Mouse (Mus musculus) liver, embryonic 11.5 days (tissue): ENCODE data around the gene Arid3a. TPM values are rescaled to one million over a fixed set of nuclear protein-coding genes. Genes with fewer than 3 reads are reported as not detected.

Source experiments
- ATAC-seq: fragments of 200-750 bp; cut with Nextera tagmentation; replicated peaks from 2 replicates; pipeline ENCODE4 v1.8.0; 2017; ENCODE audit warnings: moderate number of reproducible peaks, mild to moderate bottlenecking, moderate TSS enrichment, moderate library complexity; ENCODE audit not compliant: low FRiP score
- DNase-seq: peaks from one replicate; pipeline ENCODE4 v3.0.0-alpha.2; 2017; ENCODE audit warnings: low spot score
- H3K27ac ChIP-seq: fragments of 300-500 bp; sonication (generic); 2 replicates; pipeline ENCODE4 v1.5.1; 2014; ENCODE audit warnings: mild to moderate bottlenecking, low read depth, low read length, control low read depth
- H3K27me3 ChIP-seq: fragments of 300-500 bp; sonication (generic); replicated peaks from 2 replicates; pipeline ENCODE4 v1.6.1; 2014; ENCODE audit warnings: low read length, mixed read lengths; ENCODE audit not compliant: control insufficient read depth, insufficient read depth
- H3K36me3 ChIP-seq: fragments of 300-500 bp; sonication (generic); 2 replicates; pipeline ENCODE4 v1.6.1; 2014; ENCODE audit warnings: mild to moderate bottlenecking, low read length, moderate library complexity, mixed read lengths; ENCODE audit not compliant: control insufficient read depth, insufficient read depth
- H3K4me1 ChIP-seq: fragments of 300-500 bp; sonication (generic); replicated peaks from 2 replicates; pipeline ENCODE4 v1.6.1; 2014; ENCODE audit warnings: low read length, mixed read lengths; ENCODE audit not compliant: control insufficient read depth, insufficient read depth
- H3K4me2 ChIP-seq: fragments of 300-500 bp; sonication (generic); 2 replicates; pipeline ENCODE4 v1.6.1; 2014; ENCODE audit warnings: mild to moderate bottlenecking, control low read depth, moderate library complexity
- H3K4me3 ChIP-seq: fragments of 300-500 bp; sonication (generic); 2 replicates; pipeline ENCODE4 v1.5.1; 2014; ENCODE audit warnings: low read depth, low read length, control low read depth
- H3K9ac ChIP-seq: fragments of 300-500 bp; sonication (generic); 2 replicates; pipeline ENCODE4 v1.6.1; 2014; ENCODE audit warnings: low read depth, low read length, control low read depth
- H3K9me3 ChIP-seq: fragments of 300-500 bp; sonication (generic); 2 replicates; pipeline ENCODE4 v1.6.1; 2016; ENCODE audit warnings: low read length, inconsistent platforms, mixed read lengths; ENCODE audit not compliant: control insufficient read depth
- WGBS: fragments of 180-500 bp; shearing (Covaris S2); extraction: QIAGEN DNeasy Blood & Tissue Kit; methylation state at CpG from one replicate; pipeline ENCODE4 v1.1.7; 2014; 5-methylcytosine and 5-hydroxymethylcytosine counted together
- polyA plus RNA-seq: library from polyadenylated mRNA; unstranded; fragments of >200 nt; fragmentation: Nextera tagmentation; extraction: Ambion mirVana; gene quantifications from 2 replicates; pipeline ENCODE4 v1.2.1, GENCODE M21; 2014

Arid3a gene
- polyA plus RNA-seq, 1 experiment from 2014 or later = 12.4 TPM

GRCm38 (mm10) chr10:79986232-79986878 is 59.5 kb downstream of the Arid3a start:
- DNase-seq = no peak
- Histone ChIP-seq H3K36me3 (peaks cover 3% of the 10 kb centered on the region; the same call in 1 of the 2 replicates), H3K4me2 (peak overlapping the region; percentile 93), H3K27me3 (peaks cover 8% of the 10 kb centered on the region), H3K4me1 (peaks cover 59% of the 10 kb centered on the region), H3K9me3 (no peaks in the 10 kb centered on the region), H3K4me3 (peak overlapping the region; percentile 92), H3K9ac (peak overlapping the region; percentile 92), H3K27ac (peak overlapping the region; percentile 98)
- 30% methylated on average over 6 of the region's 6 CpGs for WGBS
- no peak for ATAC-seq

- peak overlapping the region; percentile 1; the same call in 1 of the 2 replicates for H3K4me3 ChIP-seq
- peak overlapping the region; percentile 92; the same call in 1 of the 2 replicates for H3K9ac ChIP-seq
- peak; percentile 84 for DNase-seq
- 2% methylated on average over 11 of the region's 11 CpGs for WGBS
- H3K27ac ChIP-seq = peak overlapping the region; percentile 98
- H3K4me2 ChIP-seq = peak overlapping the region; percentile 93
- peaks cover 53% of the 10 kb centered on the region for H3K4me1 ChIP-seq
- H3K9me3 ChIP-seq = peaks cover 3% of the 10 kb centered on the region
- H3K36me3 ChIP-seq = peaks cover 8% of the 10 kb centered on the region; the same call in 1 of the 2 replicates
- peaks cover 8% of the 10 kb centered on the region for H3K27me3 ChIP-seq
- no peak for ATAC-seq
Observed at GRCm38 (mm10) chr10:79986963-79987362, 60.1 kb downstream of the Arid3a start.

- 12% methylated on average over 27 of the region's 27 CpGs for WGBS
- no peak for DNase-seq
Observed at GRCm38 (mm10) chr10:79987771-79988505, 61.1 kb downstream of the Arid3a start.

GRCm38 (mm10) chr10:79988506-79989271 is 61.8 kb downstream of the Arid3a start, which contains the start of gene Cnn2:
Cnn2 (plus strand) TSS chr10:79988584.
- DNase-seq (no peak), ATAC-seq (no peak)
- Histone ChIP-seq H3K4me2 (peak within 1 kb of the TSS; percentile 93), H3K27ac (peak within 1 kb of the TSS; percentile 98), H3K27me3 (peaks cover 8% of the 10 kb centered on the region), H3K9ac (peak within 1 kb of the TSS; percentile 44), H3K9me3 (peaks cover 3% of the 10 kb centered on the region), H3K4me1 (peaks cover 40% of the 10 kb centered on the region), H3K36me3 (peaks cover 22% of the 10 kb centered on the region), H3K4me3 (peak within 1 kb of the TSS; percentile 60)
- under 1% methylated on average over 59 of the region's 59 CpGs for WGBS

More at GRCm38 (mm10) chr10:79987771-79988505, 61.1 kb downstream of the Arid3a start:
- H3K36me3 ChIP-seq = peaks cover 16% of the 10 kb centered on the region
- ATAC-seq = no peak
- peak overlapping the region; percentile 44 for H3K9ac ChIP-seq
- peak overlapping the region; percentile 60 for H3K4me3 ChIP-seq
- peaks cover 46% of the 10 kb centered on the region for H3K4me1 ChIP-seq
- peak overlapping the region; percentile 93 for H3K4me2 ChIP-seq
- peaks cover 8% of the 10 kb centered on the region for H3K27me3 ChIP-seq
- peak overlapping the region; percentile 68 for H3K27ac ChIP-seq
- H3K9me3 ChIP-seq = peaks cover 3% of the 10 kb centered on the region

GRCm38 (mm10) chr10:79989272-79989786 is 62.5 kb downstream of the Arid3a start:
- Histone ChIP-seq H3K4me2 (peak overlapping the region; percentile 93), H3K9ac (peak overlapping the region; percentile 44), H3K4me1 (peaks cover 43% of the 10 kb centered on the region), H3K27ac (no peak overlapping the region), H3K36me3 (peaks cover 27% of the 10 kb centered on the region), H3K9me3 (peaks cover 3% of the 10 kb centered on the region), H3K27me3 (peaks cover 8% of the 10 kb centered on the region), H3K4me3 (peak overlapping the region; percentile 60)
- 38% methylated on average over 8 of the region's 8 CpGs for WGBS
- DNase-seq (no peak), ATAC-seq (no peak)

GRCm38 (mm10) chr10:79989870-79990269 is 63.0 kb downstream of the Arid3a start:
- Histone ChIP-seq H3K9me3 (peaks cover 3% of the 10 kb centered on the region), H3K4me3 (peak overlapping the region; percentile 60), H3K36me3 (peaks cover 32% of the 10 kb centered on the region), H3K27me3 (peaks cover 8% of the 10 kb centered on the region), H3K4me2 (peak overlapping the region; percentile 93), H3K27ac (no peak overlapping the region; the same call in 1 of the 2 replicates), H3K4me1 (peaks cover 46% of the 10 kb centered on the region), H3K9ac (peak overlapping the region; percentile 15; the same call in 1 of the 2 replicates)
- WGBS = 35% methylated on average over 15 of the region's 15 CpGs
- DNase-seq (no peak), ATAC-seq (no peak)

- H3K4me3 ChIP-seq = no peak overlapping the region
- H3K9ac ChIP-seq = no peak overlapping the region
- no peak overlapping the region for H3K4me2 ChIP-seq
- H3K9me3 ChIP-seq = peaks cover 3% of the 10 kb centered on the region
- no peak overlapping the region for H3K27ac ChIP-seq
- no peak for ATAC-seq
- no peak for DNase-seq
- 80% methylated on average over 12 of the region's 12 CpGs for WGBS
- peaks cover 32% of the 10 kb centered on the region for H3K36me3 ChIP-seq
- H3K4me1 ChIP-seq = peaks cover 46% of the 10 kb centered on the region
- peaks cover 8% of the 10 kb centered on the region for H3K27me3 ChIP-seq
Observed at GRCm38 (mm10) chr10:79991099-79991498, 64.3 kb downstream of the Arid3a start.

- Histone ChIP-seq H3K4me1 (peaks cover 42% of the 10 kb centered on the region), H3K27ac (no peak overlapping the region), H3K4me2 (no peak overlapping the region), H3K4me3 (no peak overlapping the region), H3K9me3 (peaks cover 3% of the 10 kb centered on the region), H3K9ac (no peak overlapping the region), H3K27me3 (peaks cover 8% of the 10 kb centered on the region), H3K36me3 (peaks cover 32% of the 10 kb centered on the region)
- ATAC-seq (no peak), DNase-seq (no peak)
- 86% methylated on average over 6 of the region's 6 CpGs for WGBS
Observed at GRCm38 (mm10) chr10:79991548-79991947, 64.7 kb downstream of the Arid3a start.
